Mouse (Mus musculus): Measurements from ENCODE around the gene Ccdc43. TPM values are rescaled to one million over a fixed set of nuclear protein-coding genes. Genes with fewer than 3 reads are reported as not detected.

Ccdc43 gene
- polyA plus RNA-seq, 1 experiment from 2014 or later = 38.2 TPM

DNA sequence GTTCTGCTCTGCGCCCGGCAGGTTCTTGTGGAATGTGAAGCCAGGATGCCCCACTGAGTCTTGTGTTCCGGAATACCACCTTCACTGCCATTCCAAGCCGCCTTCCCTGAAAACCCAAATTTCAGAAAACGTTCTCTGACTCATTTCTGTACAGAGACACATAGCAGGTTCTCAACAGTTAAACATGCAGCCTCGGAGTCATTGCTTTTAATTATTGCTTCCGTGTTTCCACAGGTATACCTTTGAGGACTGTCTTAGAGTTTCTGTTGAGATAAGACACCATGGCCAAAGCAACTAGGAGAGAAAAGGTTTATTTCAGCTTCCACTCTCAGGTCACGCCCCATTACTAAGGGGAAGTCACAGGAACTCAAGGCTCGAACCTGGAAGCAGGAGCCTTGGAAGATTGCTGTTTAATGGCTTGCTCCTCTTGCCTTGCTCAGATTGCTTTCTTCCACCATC is 465 bp upstream of the Ccdc43 start:
- 18% methylated on average over 9 of the region's 9 CpGs for WGBS

DNA sequence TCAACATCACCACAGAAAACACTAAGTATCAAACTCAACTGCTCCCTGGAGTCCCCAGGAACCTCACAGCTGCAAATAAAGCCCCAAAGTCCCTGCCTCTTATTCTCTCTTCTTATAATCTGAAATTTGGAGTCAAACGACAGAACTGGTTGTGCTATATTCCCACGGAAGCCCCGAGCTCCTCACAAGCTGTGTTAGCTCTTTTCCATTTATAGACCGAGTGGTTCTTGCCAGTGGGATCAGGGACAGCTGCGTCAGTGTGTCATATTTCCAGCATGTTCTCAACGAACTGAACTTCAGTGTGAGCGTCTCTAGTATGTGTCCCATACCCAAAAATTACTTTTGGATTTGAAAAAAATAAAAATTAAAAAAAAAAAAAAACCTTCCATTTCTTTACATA is 2.3 kb downstream of the Ccdc43 start:
- H3K27me3 ChIP-seq (ENCODE audit: control insufficient read depth, insufficient read depth, low read length) = no peaks in the 10 kb centered on the region
- H3K4me1 ChIP-seq (ENCODE audit: control insufficient read depth, insufficient read depth, low read length) = peaks cover 10% of the 10 kb centered on the region
- H3K27ac ChIP-seq (ENCODE audit: low read length) = no peak overlapping the region
- H3K4me3 ChIP-seq (ENCODE audit: low read length) = no peak overlapping the region
- no peak for ATAC-seq (replicated peaks; ENCODE audit: extremely low read depth, insufficient read depth, low FRiP score)
- H3K9ac ChIP-seq (ENCODE audit: low read length) = no peak overlapping the region
- no peak overlapping the region for H3K4me2 ChIP-seq (ENCODE audit: low read depth, low read length)
- WGBS = 85% methylated on average over 7 of the region's 7 CpGs
- H3K36me3 ChIP-seq (ENCODE audit: control insufficient read depth, insufficient read depth) = 0 out of 2 replicates have a peak, but pooled peaks cover 9% of the 10 kb centered on the region
- H3K9me3 ChIP-seq (replicated peaks; ENCODE audit: control insufficient read depth, low read length) = no peaks in the 10 kb centered on the region

More for the DNA sequence above, 465 bp upstream of the Ccdc43 start:
- ATAC-seq (replicated peaks; ENCODE audit: extremely low read depth, insufficient read depth, low FRiP score) = no peak
- Histone ChIP-seq H3K9me3 (replicated peaks; ENCODE audit: control insufficient read depth, low read length) (no peaks in the 10 kb centered on the region), H3K36me3 (ENCODE audit: control insufficient read depth, insufficient read depth) (0 out of 2 replicates have a peak, but pooled peaks cover 6% of the 10 kb centered on the region), H3K4me2 (ENCODE audit: low read depth, low read length) (peak overlapping the region; percentile 73), H3K27me3 (ENCODE audit: control insufficient read depth, insufficient read depth, low read length) (no peaks in the 10 kb centered on the region), H3K4me3 (ENCODE audit: low read length) (peak overlapping the region; percentile 77), H3K4me1 (ENCODE audit: control insufficient read depth, insufficient read depth, low read length) (peaks cover 10% of the 10 kb centered on the region), H3K9ac (ENCODE audit: low read length) (peak overlapping the region; percentile 90), H3K27ac (ENCODE audit: low read length) (peak overlapping the region; percentile 54; the same call in 1 of the 2 replicates)

DNA sequence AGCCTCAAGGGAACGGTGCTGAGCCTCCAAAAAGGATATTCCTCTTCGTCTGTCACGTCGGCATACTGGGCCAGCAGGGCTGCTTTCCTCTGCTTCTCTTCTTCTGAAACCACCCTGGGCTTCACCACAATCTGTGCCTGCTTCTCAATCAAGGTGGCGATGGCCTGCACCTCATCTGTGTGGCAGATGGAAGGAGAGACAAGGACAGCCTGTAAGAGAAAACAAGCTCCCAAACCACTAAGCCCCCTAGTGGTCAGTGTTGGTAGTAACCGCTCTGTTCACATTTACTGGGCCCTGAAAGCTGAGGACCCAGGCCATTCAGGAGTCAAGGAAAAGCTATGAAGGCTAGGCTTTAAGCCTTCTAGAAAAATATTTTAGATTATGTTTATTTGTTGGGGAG is 7.4 kb downstream of the Ccdc43 start:
- Histone ChIP-seq H3K27me3 (ENCODE audit: control insufficient read depth, insufficient read depth, low read length) (no peaks in the 10 kb centered on the region), H3K27ac (ENCODE audit: low read length) (no peak overlapping the region), H3K4me3 (ENCODE audit: low read length) (no peak overlapping the region), H3K36me3 (ENCODE audit: control insufficient read depth, insufficient read depth) (peaks cover 27% of the 10 kb centered on the region), H3K9me3 (replicated peaks; ENCODE audit: control insufficient read depth, low read length) (no peaks in the 10 kb centered on the region), H3K4me1 (ENCODE audit: control insufficient read depth, insufficient read depth, low read length) (no peaks in the 10 kb centered on the region), H3K4me2 (ENCODE audit: low read depth, low read length) (no peak overlapping the region), H3K9ac (ENCODE audit: low read length) (no peak overlapping the region)
- ATAC-seq (replicated peaks; ENCODE audit: extremely low read depth, insufficient read depth, low FRiP score) = no peak; the same call in 1 of the 2 replicates
- WGBS = 64% methylated on average over 6 of the region's 6 CpGs

DNA sequence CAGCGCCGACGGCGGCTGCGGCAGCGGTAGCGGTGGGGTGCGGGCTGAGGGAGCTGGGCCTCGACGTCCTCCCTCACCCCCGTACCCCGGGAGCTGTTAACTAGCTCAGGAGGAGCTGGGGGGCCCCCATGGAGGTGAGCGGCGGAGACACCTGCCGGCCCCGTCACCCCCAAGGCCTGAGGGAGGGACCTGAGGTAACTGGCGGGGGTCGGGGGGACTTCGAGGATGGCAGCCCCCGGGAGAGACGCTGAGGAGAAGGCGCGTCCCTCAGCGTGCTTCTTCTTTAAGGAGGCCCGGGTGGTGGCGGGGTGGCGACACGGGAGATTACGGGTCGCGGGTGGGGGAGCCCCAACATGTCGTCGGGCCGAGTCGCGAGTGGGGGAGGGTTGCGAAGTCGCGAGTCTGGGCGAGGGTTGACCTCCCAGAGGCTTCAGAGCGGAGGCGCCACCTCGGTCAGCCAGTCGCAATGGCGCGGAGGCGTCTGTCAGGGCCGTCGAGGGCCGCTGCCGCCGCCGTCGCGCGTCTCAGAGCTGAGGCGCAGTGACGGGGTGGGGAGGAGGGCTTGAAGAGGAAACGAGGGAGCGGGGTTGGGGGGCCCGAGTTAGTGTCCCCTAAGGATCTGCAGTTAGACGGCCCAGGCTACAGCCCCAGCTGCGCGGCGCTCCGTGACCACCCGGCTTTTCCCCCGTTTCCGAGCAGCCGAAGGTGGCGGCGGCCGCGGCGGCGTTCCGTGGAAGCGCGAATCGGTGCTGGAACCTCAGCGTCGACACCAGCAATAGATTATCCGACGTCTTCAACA is 31.7 kb downstream of the Ccdc43 start:
- 33% methylated on average over 82 of the region's 84 CpGs for WGBS
- peak overlapping the region; percentile 42; the same call in 1 of the 2 replicates for H3K4me2 ChIP-seq (ENCODE audit: low read depth, low read length)
- H3K27ac ChIP-seq (ENCODE audit: low read length) = no peak overlapping the region
- no peaks in the 10 kb centered on the region for H3K36me3 ChIP-seq (ENCODE audit: control insufficient read depth, insufficient read depth)
- H3K4me3 ChIP-seq (ENCODE audit: low read length) = peak overlapping the region; percentile 25
- no peak for ATAC-seq (replicated peaks; ENCODE audit: extremely low read depth, insufficient read depth, low FRiP score)
- H3K9ac ChIP-seq (ENCODE audit: low read length) = no peak overlapping the region
- peaks cover 14% of the 10 kb centered on the region for H3K9me3 ChIP-seq (replicated peaks; ENCODE audit: control insufficient read depth, low read length)
- H3K4me1 ChIP-seq (ENCODE audit: control insufficient read depth, insufficient read depth, low read length) = 0 out of 2 replicates have a peak, but pooled peaks cover 4% of the 10 kb centered on the region
- H3K27me3 ChIP-seq (ENCODE audit: control insufficient read depth, insufficient read depth, low read length) = peaks cover 34% of the 10 kb centered on the region

- H3K27ac ChIP-seq (ENCODE audit: low read length) = no peak overlapping the region
- H3K9ac ChIP-seq (ENCODE audit: low read length) = no peak overlapping the region
- H3K4me2 ChIP-seq (ENCODE audit: low read depth, low read length) = peak overlapping the region; percentile 9; the same call in 1 of the 2 replicates
- ATAC-seq (replicated peaks; ENCODE audit: extremely low read depth, insufficient read depth, low FRiP score) = no peak
- peaks cover 14% of the 10 kb centered on the region for H3K9me3 ChIP-seq (replicated peaks; ENCODE audit: control insufficient read depth, low read length)
- peaks cover 34% of the 10 kb centered on the region for H3K27me3 ChIP-seq (ENCODE audit: control insufficient read depth, insufficient read depth, low read length)
- WGBS = 42% methylated on average over 33 of the region's 33 CpGs
- no peaks in the 10 kb centered on the region for H3K36me3 ChIP-seq (ENCODE audit: control insufficient read depth, insufficient read depth)
- 0 out of 2 replicates have a peak, but pooled peaks cover 4% of the 10 kb centered on the region for H3K4me1 ChIP-seq (ENCODE audit: control insufficient read depth, insufficient read depth, low read length)
- H3K4me3 ChIP-seq (ENCODE audit: low read length) = peak overlapping the region; percentile 12; the same call in 1 of the 2 replicates
Observed at GRCm38 (mm10) chr11:102665151-102665550, 32.4 kb downstream of the Ccdc43 start.

- peaks cover 34% of the 10 kb centered on the region for H3K27me3 ChIP-seq (ENCODE audit: control insufficient read depth, insufficient read depth, low read length)
- WGBS = 59% methylated on average over 3 of the region's 3 CpGs
- H3K9me3 ChIP-seq (replicated peaks; ENCODE audit: control insufficient read depth, low read length) = peaks cover 14% of the 10 kb centered on the region
- ATAC-seq (replicated peaks; ENCODE audit: extremely low read depth, insufficient read depth, low FRiP score) = no peak
- H3K4me2 ChIP-seq (ENCODE audit: low read depth, low read length) = no peak within 1 kb of the TSS
- H3K27ac ChIP-seq (ENCODE audit: low read length) = no peak within 1 kb of the TSS
- 0 out of 2 replicates have a peak, but pooled peaks cover 4% of the 10 kb centered on the region for H3K4me1 ChIP-seq (ENCODE audit: control insufficient read depth, insufficient read depth, low read length)
- no peak within 1 kb of the TSS for H3K4me3 ChIP-seq (ENCODE audit: low read length)
- H3K9ac ChIP-seq (ENCODE audit: low read length) = no peak within 1 kb of the TSS
- no peaks in the 10 kb centered on the region for H3K36me3 ChIP-seq (ENCODE audit: control insufficient read depth, insufficient read depth)
Observed at GRCm38 (mm10) chr11:102663416-102663815, 34.2 kb downstream of the Ccdc43 start, which contains the start of gene Meioc. Gene Meioc (plus strand): TSS chr11:102663716.

GRCm38 (mm10) chr11:102656931-102657330 is 40.7 kb downstream of the Ccdc43 start:
- no peak overlapping the region for H3K9ac ChIP-seq (ENCODE audit: low read length)
- H3K4me2 ChIP-seq (ENCODE audit: low read depth, low read length) = no peak overlapping the region
- H3K4me1 ChIP-seq (ENCODE audit: control insufficient read depth, insufficient read depth, low read length) = no peaks in the 10 kb centered on the region
- H3K4me3 ChIP-seq (ENCODE audit: low read length) = no peak overlapping the region
- H3K27ac ChIP-seq (ENCODE audit: low read length) = no peak overlapping the region
- 55% methylated on average over 6 of the region's 6 CpGs for WGBS
- H3K27me3 ChIP-seq (ENCODE audit: control insufficient read depth, insufficient read depth, low read length) = no peaks in the 10 kb centered on the region
- no peak for ATAC-seq (replicated peaks; ENCODE audit: extremely low read depth, insufficient read depth, low FRiP score)
- H3K9me3 ChIP-seq (replicated peaks; ENCODE audit: control insufficient read depth, low read length) = no peaks in the 10 kb centered on the region
- H3K36me3 ChIP-seq (ENCODE audit: control insufficient read depth, insufficient read depth) = no peaks in the 10 kb centered on the region

DNA sequence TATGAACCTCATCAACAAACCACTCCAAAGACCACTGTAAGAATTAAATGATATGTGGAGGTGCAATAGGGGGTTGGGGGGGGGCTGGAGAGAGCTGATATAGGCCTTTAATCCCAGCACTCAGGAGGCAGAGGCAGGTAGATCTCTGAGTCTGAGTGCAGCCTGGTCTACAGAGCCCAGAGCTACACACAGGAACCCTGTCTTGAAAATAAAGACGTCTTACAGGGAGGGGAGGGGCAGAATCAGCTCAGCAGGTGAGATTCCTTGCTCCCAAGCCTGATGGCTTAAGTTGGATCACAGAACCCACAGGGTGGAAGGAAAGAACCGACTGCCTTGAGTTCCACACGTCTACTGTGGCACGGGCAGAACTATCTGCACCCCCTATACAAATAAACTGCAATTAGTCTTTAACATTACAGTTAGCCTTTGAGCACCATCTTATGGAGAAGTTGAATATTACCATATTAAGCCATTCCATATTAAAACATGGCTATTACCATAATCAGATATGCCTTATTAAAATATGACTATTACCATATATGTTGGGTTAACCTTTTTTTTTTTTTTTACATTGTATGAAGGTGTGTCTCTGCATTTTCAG is 41.2 kb downstream of the Ccdc43 start:
- Histone ChIP-seq H3K27ac (ENCODE audit: low read length) (no peak overlapping the region), H3K9ac (ENCODE audit: low read length) (no peak overlapping the region), H3K4me1 (ENCODE audit: control insufficient read depth, insufficient read depth, low read length) (no peaks in the 10 kb centered on the region), H3K36me3 (ENCODE audit: control insufficient read depth, insufficient read depth) (no peaks in the 10 kb centered on the region), H3K4me2 (ENCODE audit: low read depth, low read length) (no peak overlapping the region), H3K4me3 (ENCODE audit: low read length) (no peak overlapping the region), H3K9me3 (replicated peaks; ENCODE audit: control insufficient read depth, low read length) (no peaks in the 10 kb centered on the region), H3K27me3 (ENCODE audit: control insufficient read depth, insufficient read depth, low read length) (no peaks in the 10 kb centered on the region)
- no peak for ATAC-seq (replicated peaks; ENCODE audit: extremely low read depth, insufficient read depth, low FRiP score)
- 14% methylated on average over 4 of the region's 4 CpGs for WGBS

DNA sequence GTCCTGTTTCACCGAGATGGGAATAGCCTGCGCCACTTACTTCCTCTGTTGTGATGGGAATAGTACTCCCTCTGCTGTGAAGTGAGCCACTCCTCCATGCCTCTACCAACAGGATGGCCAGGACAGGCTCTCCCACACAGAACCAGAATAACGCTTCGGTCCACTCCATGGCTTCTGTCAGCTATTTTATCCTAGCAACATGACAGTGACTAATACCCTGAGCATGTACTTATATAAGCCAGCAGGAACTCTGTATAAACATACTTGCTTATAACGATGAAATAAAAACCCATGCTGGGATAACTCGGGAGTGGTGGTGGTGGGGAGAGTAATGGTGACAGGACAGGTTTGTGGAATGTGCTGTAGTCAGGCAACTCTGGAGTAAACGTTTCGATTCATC is 41.7 kb downstream of the Ccdc43 start:
- H3K9ac ChIP-seq (ENCODE audit: low read length) = no peak overlapping the region
- no peak for ATAC-seq (replicated peaks; ENCODE audit: extremely low read depth, insufficient read depth, low FRiP score)
- H3K9me3 ChIP-seq (replicated peaks; ENCODE audit: control insufficient read depth, low read length) = no peaks in the 10 kb centered on the region
- WGBS = 50% methylated on average over 8 of the region's 8 CpGs
- no peaks in the 10 kb centered on the region for H3K4me1 ChIP-seq (ENCODE audit: control insufficient read depth, insufficient read depth, low read length)
- H3K4me2 ChIP-seq (ENCODE audit: low read depth, low read length) = no peak overlapping the region
- H3K36me3 ChIP-seq (ENCODE audit: control insufficient read depth, insufficient read depth) = no peaks in the 10 kb centered on the region
- no peak overlapping the region for H3K4me3 ChIP-seq (ENCODE audit: low read length)
- H3K27me3 ChIP-seq (ENCODE audit: control insufficient read depth, insufficient read depth, low read length) = no peaks in the 10 kb centered on the region
- no peak overlapping the region for H3K27ac ChIP-seq (ENCODE audit: low read length)
